Mouse (Mus musculus): ENCODE measurements around the gene Lrrc46. TPM values are rescaled to one million over a fixed set of nuclear protein-coding genes. Genes with fewer than 3 reads are reported as not detected.

The Lrrc46 gene
- polyA plus RNA-seq, 2 experiments = 0.63 to 0.91 TPM

GRCm38 (mm10) chr11:97025721-97026344, 15.4 kb downstream of the Lrrc46 start:
- Histone ChIP-seq H3K4me1 (ENCODE audit: control insufficient read depth, insufficient read depth, low read length) (peaks cover 20% of the 10 kb centered on the region), H3K4me3 (replicated peaks; ENCODE audit: low read length) (peak overlapping the region; percentile 31), H3K27ac (replicated peaks; ENCODE audit: low read depth, low read length) (peak overlapping the region; percentile 49), H3K9me3 (ENCODE audit: control insufficient read depth, low read length) (no peaks in the 10 kb centered on the region), H3K27me3 (ENCODE audit: control insufficient read depth, insufficient read depth, low read length) (peaks cover 30% of the 10 kb centered on the region), H3K4me2 (replicated peaks; ENCODE audit: low read depth, low read length, severe bottlenecking) (peak overlapping the region; percentile 66), H3K9ac (ENCODE audit: low read depth, low read length, severe bottlenecking) (peak overlapping the region; percentile 40; the same call in 1 of the 2 replicates), H3K36me3 (ENCODE audit: control insufficient read depth, insufficient read depth, low read length) (no peaks in the 10 kb centered on the region)
- WGBS = 4% methylated on average over 17 of the region's 17 CpGs
- DNase-seq (ENCODE audit: low spot score) = peak; percentile 85
- TF ChIP-seq POLR2A (IDR thresholded peaks at IDR 0.05; ENCODE audit: borderline replicate concordance, extremely low read depth, insufficient read depth, insufficient read length) = no peak
- ATAC-seq (ENCODE audit: low FRiP score, low read depth) = peak; percentile 69

- H3K4me2 ChIP-seq (replicated peaks; ENCODE audit: low read depth, low read length, severe bottlenecking) = no peak overlapping the region; the same call in 1 of the 2 replicates
- TF ChIP-seq POLR2A (IDR thresholded peaks at IDR 0.05; ENCODE audit: borderline replicate concordance, extremely low read depth, insufficient read depth, insufficient read length) = no peak
- H3K9ac ChIP-seq (ENCODE audit: low read depth, low read length, severe bottlenecking) = no peak overlapping the region; the same call in 1 of the 2 replicates
- no peak overlapping the region for H3K4me3 ChIP-seq (replicated peaks; ENCODE audit: low read length)
- H3K27ac ChIP-seq (replicated peaks; ENCODE audit: low read depth, low read length) = no peak overlapping the region
- ATAC-seq (ENCODE audit: low FRiP score, low read depth) = no peak
- WGBS = 42% methylated on average over 10 of the region's 10 CpGs
- H3K9me3 ChIP-seq (ENCODE audit: control insufficient read depth, low read length) = no peaks in the 10 kb centered on the region
- H3K36me3 ChIP-seq (ENCODE audit: control insufficient read depth, insufficient read depth, low read length) = no peaks in the 10 kb centered on the region
- peaks cover 15% of the 10 kb centered on the region for H3K4me1 ChIP-seq (ENCODE audit: control insufficient read depth, insufficient read depth, low read length)
- DNase-seq (ENCODE audit: low spot score) = no peak
- H3K27me3 ChIP-seq (ENCODE audit: control insufficient read depth, insufficient read depth, low read length) = peaks cover 38% of the 10 kb centered on the region
These were observed 16.2 kb downstream of the Lrrc46 start for GRCm38 (mm10) chr11:97024977-97025376.

GRCm38 (mm10) chr11:97021873-97022484, 19.2 kb downstream of the Lrrc46 start:
- no peak for TF ChIP-seq POLR2A (IDR thresholded peaks at IDR 0.05; ENCODE audit: borderline replicate concordance, extremely low read depth, insufficient read depth, insufficient read length)
- H3K4me2 ChIP-seq (replicated peaks; ENCODE audit: low read depth, low read length, severe bottlenecking) = peak overlapping the region; percentile 76
- H3K4me1 ChIP-seq (ENCODE audit: control insufficient read depth, insufficient read depth, low read length) = peaks cover 15% of the 10 kb centered on the region
- ATAC-seq (ENCODE audit: low FRiP score, low read depth) = peak; percentile 35; the same call in 1 of the 2 replicates
- H3K9me3 ChIP-seq (ENCODE audit: control insufficient read depth, low read length) = no peaks in the 10 kb centered on the region
- H3K27me3 ChIP-seq (ENCODE audit: control insufficient read depth, insufficient read depth, low read length) = peaks cover 64% of the 10 kb centered on the region
- H3K4me3 ChIP-seq (replicated peaks; ENCODE audit: low read length) = peak overlapping the region; percentile 46
- DNase-seq (ENCODE audit: low spot score) = peak; percentile 55
- WGBS = 2% methylated on average over 47 of the region's 50 CpGs
- peak overlapping the region; percentile 54 for H3K9ac ChIP-seq (ENCODE audit: low read depth, low read length, severe bottlenecking)
- no peaks in the 10 kb centered on the region for H3K36me3 ChIP-seq (ENCODE audit: control insufficient read depth, insufficient read depth, low read length)
- H3K27ac ChIP-seq (replicated peaks; ENCODE audit: low read depth, low read length) = no peak overlapping the region

- Histone ChIP-seq H3K4me2 (replicated peaks; ENCODE audit: low read depth, low read length, severe bottlenecking) (peak overlapping the region; percentile 76), H3K9me3 (ENCODE audit: control insufficient read depth, low read length) (no peaks in the 10 kb centered on the region), H3K4me1 (ENCODE audit: control insufficient read depth, insufficient read depth, low read length) (peaks cover 15% of the 10 kb centered on the region), H3K36me3 (ENCODE audit: control insufficient read depth, insufficient read depth, low read length) (no peaks in the 10 kb centered on the region), H3K27me3 (ENCODE audit: control insufficient read depth, insufficient read depth, low read length) (peaks cover 72% of the 10 kb centered on the region), H3K27ac (replicated peaks; ENCODE audit: low read depth, low read length) (no peak overlapping the region), H3K4me3 (replicated peaks; ENCODE audit: low read length) (peak overlapping the region; percentile 46), H3K9ac (ENCODE audit: low read depth, low read length, severe bottlenecking) (no peak overlapping the region)
- ATAC-seq (ENCODE audit: low FRiP score, low read depth) = no peak
- TF ChIP-seq POLR2A (IDR thresholded peaks at IDR 0.05; ENCODE audit: borderline replicate concordance, extremely low read depth, insufficient read depth, insufficient read length) = no peak
- 3% methylated on average over 26 of the region's 27 CpGs for WGBS
- DNase-seq (ENCODE audit: low spot score) = no peak
These were observed 20.0 kb downstream of the Lrrc46 start for GRCm38 (mm10) chr11:97021121-97021765.

- DNase-seq (ENCODE audit: low spot score) (no peak), ATAC-seq (ENCODE audit: low FRiP score, low read depth) (no peak)
- no peak for TF ChIP-seq POLR2A (IDR thresholded peaks at IDR 0.05; ENCODE audit: borderline replicate concordance, extremely low read depth, insufficient read depth, insufficient read length)
- no peaks in the 10 kb centered on the region for H3K9me3 ChIP-seq (ENCODE audit: control insufficient read depth, low read length)
- H3K4me3 ChIP-seq (replicated peaks; ENCODE audit: low read length) = peak overlapping the region; percentile 41; the same call in 1 of the 2 replicates
- WGBS = 5% methylated on average over 11 of the region's 13 CpGs
- H3K4me2 ChIP-seq (replicated peaks; ENCODE audit: low read depth, low read length, severe bottlenecking) = peak overlapping the region; percentile 66; the same call in 1 of the 2 replicates
- no peak overlapping the region for H3K27ac ChIP-seq (replicated peaks; ENCODE audit: low read depth, low read length)
- H3K27me3 ChIP-seq (ENCODE audit: control insufficient read depth, insufficient read depth, low read length) = peaks cover 80% of the 10 kb centered on the region
- H3K36me3 ChIP-seq (ENCODE audit: control insufficient read depth, insufficient read depth, low read length) = no peaks in the 10 kb centered on the region
- no peak overlapping the region for H3K9ac ChIP-seq (ENCODE audit: low read depth, low read length, severe bottlenecking)
- peaks cover 9% of the 10 kb centered on the region; the same call in 1 of the 2 replicates for H3K4me1 ChIP-seq (ENCODE audit: control insufficient read depth, insufficient read depth, low read length)
These were observed 21.9 kb downstream of the Lrrc46 start for GRCm38 (mm10) chr11:97019345-97019708.
